Mouse (Mus musculus) adrenal gland, postnatal 25 days (tissue): ENCODE measurements around the gene Eif3j1. TPM values are rescaled to one million over a fixed set of nuclear protein-coding genes. Genes with fewer than 3 reads are reported as not detected.
A peak's percentile ranks its signal among the peaks of the same experiment; 100 is the strongest.

Source experiments
- DNase-seq: peaks from one replicate; pipeline ENCODE4 v3.0.0; 2021; ENCODE audit warnings: mixed read lengths
- microRNA-seq, 2 experiments: library from miRNA; unstranded; fragments of <30 nt; microRNA quantifications; one replicate each; pipeline ENCODE4 v1.2.0; 2021
- total RNA-seq: library from RNA; stranded (reverse); gene quantifications from 2 replicates; pipeline ENCODE4 v1.2.3, GENCODE M21; 2021

Eif3j1 gene
- total RNA-seq, 1 experiment from 2014 or later: 20.5 TPM

- peak; percentile 35 for DNase-seq
Observed at GRCm38 (mm10) chr2:122102070-122102469, 73.7 kb downstream of the Eif3j1 start.

Small RNAs within 50 kb of the gene (microRNA-seq; reads per million reads assigned to microRNA genes)
- gene Gm47314: 0 reads per million in 2 experiments

Other genes with a start within 250 kb of the Eif3j1 start
- 185 and 208 TPM in 2 replicates for gene Frmd5, start 221.5 kb upstream of the Eif3j1 start, total RNA-seq
- 38.2 and 45.9 TPM in 2 replicates for gene Casc4, start 161.6 kb upstream of the Eif3j1 start, total RNA-seq
- gene Ctdspl2, start 72.5 kb upstream of the Eif3j1 start, total RNA-seq: 34.8 and 35.1 TPM in 2 replicates
- gene Mageb3, start 72.5 kb upstream of the Eif3j1 start, total RNA-seq: not detected in 2 replicates
- gene Spg11, start 89.8 kb downstream of the Eif3j1 start, total RNA-seq: 20.1 and 22.6 TPM in 2 replicates
- gene B2m, start 119.1 kb downstream of the Eif3j1 start, total RNA-seq: 468 and 486 TPM in 2 replicates
- not detected in 2 replicates for gene Trim69, start 132.2 kb downstream of the Eif3j1 start, total RNA-seq
- not detected in 2 replicates for gene Patl2, start 157.6 kb downstream of the Eif3j1 start, total RNA-seq
- not detected in 2 replicates for gene Terb2, start 157.7 kb downstream of the Eif3j1 start, total RNA-seq
- 64.9 and 71.6 TPM in 2 replicates for gene Sord, start 206.2 kb downstream of the Eif3j1 start, total RNA-seq